Mouse (Mus musculus): ENCODE measurements at regions not wholly inside any gene's neighbourhood (a gene's known extent, or its start where the extent isn't known, plus 50 kb on each side); places are given as distances from the start of the nearest gene placed in this dataset.

- DNase-seq: no peak
Measured at GRCm38 (mm10) chr6:143491380-143491779, 324.4 kb downstream of the Etnk1 start.

- no peak for DNase-seq
Measured at GRCm38 (mm10) chr6:143493543-143493942, 326.5 kb downstream of the Etnk1 start.

DNA sequence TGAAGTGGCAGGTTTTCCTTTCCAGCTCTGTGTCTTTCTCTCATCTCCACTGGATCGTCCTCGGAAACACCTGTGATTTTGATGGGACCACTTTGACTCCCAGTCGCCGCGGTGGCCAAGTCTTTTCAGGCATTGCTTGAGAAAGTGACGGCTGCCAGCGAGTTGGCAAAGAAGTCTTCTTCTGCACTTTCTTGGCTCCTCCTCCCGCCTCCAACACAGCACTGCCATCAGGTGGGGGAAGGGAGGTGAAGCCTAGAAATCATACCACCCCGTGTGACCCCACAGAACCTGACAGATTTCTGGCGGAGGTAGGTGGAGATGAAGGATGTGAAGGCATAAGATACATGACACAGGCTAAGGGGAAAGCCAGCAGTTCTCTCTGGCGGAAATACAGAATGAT lies 327.3 kb downstream of the Etnk1 start:
- DNase-seq: no peak

DNA sequence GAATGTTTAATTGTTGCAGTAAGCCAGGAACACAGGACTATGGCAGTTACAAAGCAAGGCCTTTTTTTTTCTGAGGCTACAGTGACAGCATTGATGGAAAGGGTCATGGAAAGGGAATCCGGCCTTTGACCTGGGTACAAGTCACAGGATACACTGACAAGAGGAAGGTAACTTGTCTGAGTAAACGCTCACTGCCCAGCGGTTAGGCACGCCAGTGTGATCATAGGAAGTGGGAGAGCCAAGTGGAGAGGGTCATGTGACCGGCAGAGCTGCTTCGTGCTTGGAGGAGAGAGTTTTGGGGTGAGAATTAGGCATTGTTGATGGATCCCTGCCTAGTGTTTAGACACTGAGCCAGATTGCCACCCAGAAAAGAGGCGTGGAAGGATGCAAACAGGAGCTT lies 327.9 kb downstream of the Etnk1 start:
- DNase-seq: no peak

DNA sequence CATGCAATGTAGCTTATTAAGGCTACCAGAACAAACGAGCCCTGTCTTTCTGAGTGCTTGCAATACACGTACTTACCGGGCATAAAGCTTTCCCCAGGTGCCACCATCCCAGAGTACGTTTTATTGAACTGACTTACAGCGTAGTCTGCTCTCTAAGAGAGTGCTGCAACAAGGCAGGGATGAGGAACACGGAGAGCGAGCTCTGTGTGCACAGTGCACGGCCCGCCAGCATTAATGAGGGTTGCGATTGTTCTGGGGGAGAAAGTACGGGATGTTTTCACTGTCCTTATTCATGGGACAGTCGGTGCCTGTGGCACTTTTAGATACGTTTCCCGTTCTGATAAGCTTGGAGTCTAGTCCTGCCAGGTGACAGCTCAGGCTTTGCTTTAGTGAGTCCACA lies 331.7 kb downstream of the Etnk1 start:
- no peak for DNase-seq

DNA sequence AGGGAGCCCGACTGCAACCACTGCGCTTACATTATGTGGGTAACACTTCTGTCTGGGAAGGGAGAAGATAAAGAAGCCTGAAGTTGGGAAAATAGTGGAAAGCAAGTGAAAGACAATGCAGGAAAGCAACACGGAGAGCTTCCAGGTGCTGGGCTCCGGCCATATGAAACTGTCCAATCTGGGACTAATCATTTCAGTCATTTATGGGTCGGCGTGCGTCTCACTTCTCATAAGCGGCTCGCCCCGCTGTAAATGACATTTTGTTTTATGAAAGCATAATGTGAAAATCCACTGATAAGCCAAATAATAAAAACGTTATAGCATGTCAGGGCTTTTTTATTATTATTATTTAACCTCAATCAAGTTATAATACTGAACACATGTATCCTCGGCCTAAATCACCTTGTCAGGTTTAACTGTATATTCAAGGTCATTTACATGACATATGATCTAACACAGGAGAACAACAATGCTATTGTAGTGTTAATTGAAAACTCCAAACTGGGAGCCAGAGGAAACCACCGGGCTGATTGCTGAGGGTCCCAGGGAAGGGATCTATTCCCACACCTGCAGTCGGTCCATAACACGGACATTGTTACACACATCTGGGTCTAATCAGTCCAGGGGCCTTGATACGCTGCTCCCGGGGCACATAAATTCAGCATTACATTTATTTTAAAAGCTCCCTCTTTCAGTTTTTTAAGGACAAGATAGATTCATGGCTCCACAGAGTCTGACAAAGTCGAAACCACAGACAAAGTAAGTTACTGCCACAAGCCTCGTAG lies 332.4 kb downstream of the Etnk1 start:
- DNase-seq: no peak

GRCm38 (mm10) chr6:143502803-143503202 lies 335.8 kb downstream of the Etnk1 start:
- no peak for DNase-seq

- no peak for DNase-seq
Measured at GRCm38 (mm10) chr6:143503953-143504352, 336.9 kb downstream of the Etnk1 start.

DNA sequence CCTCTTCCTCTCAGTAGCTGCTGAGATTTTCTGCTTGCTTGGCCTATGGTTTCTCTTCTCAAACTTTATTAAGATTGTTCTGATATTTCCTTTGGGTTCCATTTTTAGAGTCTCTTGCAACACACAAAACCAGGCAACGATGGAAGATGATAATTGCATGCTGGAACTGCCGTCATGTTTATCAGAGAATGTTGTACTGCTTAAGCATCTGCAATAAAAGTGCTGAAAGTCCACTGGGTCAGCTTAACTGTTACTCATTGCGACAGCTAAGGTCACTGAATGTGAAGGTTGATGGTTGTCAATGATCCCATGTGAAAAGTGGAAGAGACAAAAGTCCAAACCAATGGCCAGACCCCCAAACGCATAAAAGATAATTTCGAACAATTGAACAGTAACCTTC lies 346.4 kb downstream of the Etnk1 start:
- no peak for DNase-seq

DNA sequence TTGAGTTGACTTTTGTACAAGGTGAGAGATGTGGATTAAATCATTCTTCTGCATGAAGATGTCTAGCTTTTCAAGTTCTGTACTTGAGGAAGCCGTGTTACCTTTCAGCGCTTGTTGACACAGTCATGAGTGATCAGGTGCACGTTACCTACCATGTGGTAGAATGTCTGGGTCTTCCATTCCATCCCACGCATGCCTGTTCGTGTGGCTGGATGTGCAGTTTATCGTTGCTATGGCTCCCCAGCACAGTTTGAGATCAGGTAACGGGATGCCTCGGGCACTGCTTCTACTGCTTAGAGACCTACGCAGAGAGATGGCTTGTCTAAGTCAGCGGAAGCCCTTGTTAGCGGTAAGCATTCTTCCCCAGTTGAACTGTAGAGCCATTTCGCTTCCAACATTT lies 348.1 kb downstream of the Etnk1 start:
- DNase-seq: no peak

DNA sequence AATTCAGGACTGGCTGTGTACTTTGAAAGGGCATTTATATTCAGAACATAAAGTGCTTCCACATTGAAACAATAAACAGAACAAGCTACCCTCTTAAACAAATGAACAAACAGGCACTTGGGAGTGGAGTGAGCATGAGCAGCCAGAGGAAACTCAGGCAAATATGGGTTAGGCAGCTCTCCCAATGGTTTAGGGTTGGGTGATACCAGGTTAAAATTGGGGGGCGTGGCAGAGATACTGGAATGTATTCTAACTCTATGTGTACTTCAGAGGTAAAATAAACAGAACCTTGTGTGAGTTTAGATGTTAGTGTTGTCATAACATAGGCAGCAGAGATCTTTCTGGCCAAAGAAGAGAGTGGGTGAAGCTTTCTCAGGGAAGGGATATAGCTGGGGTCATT lies 349.7 kb downstream of the Etnk1 start:
- DNase-seq: no peak

DNA sequence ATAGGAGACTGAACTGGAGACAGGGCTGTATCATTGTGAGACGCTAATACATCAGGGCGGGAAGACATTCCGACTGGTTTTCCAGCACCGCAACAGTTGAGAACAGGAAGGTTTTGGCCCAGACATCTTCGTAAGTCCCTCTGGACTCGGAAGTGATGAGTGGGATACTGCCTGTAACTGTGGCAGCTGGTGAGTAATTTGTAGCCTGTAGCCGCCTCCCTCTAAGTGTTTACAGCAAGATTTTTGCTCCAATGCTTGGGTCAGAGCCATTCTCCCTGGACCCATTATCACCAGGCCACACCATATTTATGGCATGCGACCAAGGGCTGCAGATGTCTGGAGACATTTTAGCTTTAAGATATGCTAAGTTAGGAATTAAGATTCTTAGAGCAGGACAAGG lies 351.5 kb downstream of the Etnk1 start:
- DNase-seq: no peak

- DNase-seq: no peak
Measured at GRCm38 (mm10) chr6:143519668-143520067, 352.6 kb downstream of the Etnk1 start.

- DNase-seq: no peak
Measured at GRCm38 (mm10) chr6:143525092-143525491, 358.1 kb downstream of the Etnk1 start.

DNA sequence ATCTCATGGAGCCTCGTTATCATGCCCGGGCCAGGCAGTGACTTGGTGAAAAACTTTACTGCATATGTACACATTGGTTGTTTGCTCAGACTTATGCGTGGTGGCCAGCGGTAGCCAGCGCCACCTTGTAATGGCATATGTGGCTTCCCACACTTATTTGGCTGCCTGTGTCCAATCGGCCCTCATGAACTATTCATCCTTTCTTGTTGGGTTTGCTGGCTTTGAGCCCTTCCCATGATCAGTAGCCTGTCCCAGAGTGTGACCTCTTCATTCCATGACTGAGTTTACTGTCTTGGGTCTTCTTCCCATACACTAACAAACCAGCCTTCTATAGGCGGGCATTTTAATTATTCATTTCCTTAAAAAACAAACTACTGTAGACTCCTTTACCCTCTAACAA lies 361.9 kb downstream of the Etnk1 start:
- DNase-seq: no peak

DNA sequence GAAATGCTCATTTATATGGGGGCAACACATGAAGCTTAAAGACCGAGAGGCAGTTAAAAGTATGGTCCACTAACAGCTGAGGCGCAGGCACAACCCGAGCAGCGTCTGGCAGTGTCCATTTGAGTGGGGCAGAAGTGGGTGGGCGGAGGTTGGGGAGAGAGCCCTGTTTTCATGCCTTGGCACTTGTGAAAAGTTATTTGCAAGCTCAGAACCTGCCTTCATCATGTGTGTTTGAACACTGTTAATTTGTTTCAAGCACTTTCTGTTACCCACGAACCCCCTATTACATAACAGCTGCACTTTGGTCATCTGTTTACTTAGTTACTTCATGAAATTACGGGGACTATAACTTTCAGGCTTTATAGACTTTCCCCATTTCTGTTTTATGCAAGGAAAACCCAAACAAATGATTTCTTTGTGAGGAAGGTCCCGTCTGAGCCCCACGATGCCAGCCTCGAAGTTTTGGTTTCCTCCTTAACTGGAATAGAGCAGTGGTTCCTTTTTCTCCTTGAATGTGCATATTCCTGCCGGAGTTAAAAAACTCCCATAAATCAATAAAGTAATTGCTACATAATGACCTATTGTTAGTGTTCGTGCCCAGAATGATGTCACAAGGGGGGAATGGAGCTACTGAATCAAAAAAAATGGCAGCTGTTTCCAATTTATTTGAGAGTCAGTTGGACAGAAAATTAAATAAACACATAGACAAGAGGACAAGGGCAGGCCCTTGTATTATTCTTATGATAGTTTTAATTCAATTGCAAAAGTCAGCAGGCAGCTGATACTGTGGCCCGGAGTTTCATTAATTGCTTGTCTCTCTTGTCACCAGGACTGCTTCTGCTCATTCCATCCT lies 363.6 kb downstream of the Etnk1 start:
- DNase-seq: no peak

DNA sequence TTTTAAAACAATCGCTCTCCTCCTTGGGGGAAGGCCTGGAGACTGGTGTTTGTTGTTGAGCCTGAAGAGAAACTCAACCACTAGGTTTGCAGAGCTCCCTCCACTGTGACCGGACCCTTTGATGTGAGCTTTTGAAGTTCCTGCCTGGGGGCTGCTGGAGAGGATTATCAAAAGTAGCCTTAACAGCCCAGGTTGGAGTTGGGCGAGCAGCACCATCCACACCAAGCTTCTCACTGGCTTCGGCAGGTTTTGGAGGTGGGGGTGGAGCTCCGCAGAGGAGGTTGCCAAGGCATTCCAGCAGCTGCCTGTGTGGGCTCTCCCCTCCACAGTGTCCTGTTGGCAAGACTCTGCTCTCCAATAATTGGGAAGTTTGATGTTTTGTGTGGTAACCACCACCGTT lies 364.5 kb downstream of the Etnk1 start:
- no peak for DNase-seq

GRCm38 (mm10) chr6:143532380-143532779 lies 365.4 kb downstream of the Etnk1 start:
- DNase-seq: no peak

- DNase-seq: no peak
Measured at GRCm38 (mm10) chr6:143535265-143535664, 368.2 kb downstream of the Etnk1 start.

DNA sequence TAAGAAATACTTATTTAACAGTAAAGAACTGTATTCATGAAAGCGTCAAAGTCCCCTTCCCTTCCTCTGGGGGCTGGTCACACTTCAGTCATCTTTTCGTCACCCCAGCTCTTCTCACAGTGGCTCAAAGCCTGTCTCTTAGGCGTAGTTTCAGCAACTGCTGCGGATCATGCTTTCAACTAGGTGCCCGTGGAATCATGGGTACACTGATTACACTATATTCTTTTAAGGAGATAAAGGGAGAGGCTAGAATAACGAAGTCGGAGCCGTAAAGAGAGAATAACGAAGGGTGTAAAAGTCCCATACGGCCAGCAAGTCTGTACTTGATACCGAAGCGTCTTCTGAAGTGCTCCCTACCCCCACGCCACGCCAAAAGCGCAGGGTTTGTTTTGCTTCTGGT lies 368.7 kb downstream of the Etnk1 start:
- DNase-seq: no peak

DNA sequence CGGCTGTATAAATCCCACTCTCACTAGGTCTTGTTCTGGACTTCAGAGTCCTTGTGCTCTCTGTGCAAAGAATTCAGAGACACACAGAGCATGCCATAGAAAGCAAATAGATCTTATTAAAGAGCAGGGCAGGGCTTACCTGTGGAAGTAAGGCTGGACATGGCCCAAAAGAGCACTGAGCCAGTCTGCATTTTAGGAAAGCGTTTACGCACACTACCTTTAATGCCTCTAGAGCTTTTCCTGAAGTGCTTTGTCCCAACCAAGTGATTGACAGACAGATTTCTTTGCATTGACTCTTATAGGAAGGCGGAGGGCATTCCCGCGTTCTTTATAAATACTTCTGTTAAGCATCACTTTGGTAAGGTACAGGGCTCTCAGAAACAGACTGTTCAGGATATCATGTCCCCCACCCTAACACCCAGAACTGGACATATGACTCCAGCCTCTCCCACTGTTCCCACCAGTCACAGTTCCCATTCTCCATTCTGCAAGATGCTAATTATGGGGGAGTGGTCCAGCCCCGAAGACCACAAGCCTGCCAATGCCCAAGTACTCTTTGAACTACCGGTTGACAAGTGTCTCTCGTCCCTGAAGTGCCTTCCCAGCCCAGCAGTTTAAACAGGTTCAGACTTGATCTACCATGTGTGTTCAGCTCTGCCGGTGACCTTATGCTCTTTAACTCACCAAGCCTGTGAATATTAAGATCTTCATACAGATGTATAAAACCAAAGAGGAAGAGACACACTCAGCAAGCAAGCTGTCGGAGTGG lies 369.7 kb downstream of the Etnk1 start:
- no peak for DNase-seq

DNA sequence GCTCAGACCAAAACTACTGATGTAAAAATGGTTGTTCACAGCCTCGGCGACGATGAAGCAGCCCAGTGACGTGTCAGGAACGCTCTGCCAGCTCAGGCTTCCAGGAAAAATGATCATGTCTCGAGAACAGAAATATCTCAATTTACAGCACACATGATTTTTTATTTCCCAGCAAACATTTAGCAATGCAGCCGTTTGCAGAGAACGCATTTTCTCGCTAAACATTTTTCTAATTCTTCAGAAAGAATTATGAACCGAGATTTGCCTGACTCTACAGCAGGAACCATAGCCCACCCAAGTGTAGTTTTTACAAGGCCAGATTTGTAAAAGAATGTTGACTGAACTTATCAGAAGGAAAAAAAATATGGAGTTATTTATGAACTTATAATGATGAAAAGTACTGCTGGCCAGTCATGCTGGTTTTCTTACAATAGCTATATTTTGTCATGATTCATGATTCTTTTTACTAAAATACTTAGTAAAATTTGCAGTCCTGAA lies 380.4 kb downstream of the Etnk1 start:
- DNase-seq: no peak

- no peak for DNase-seq
Measured at GRCm38 (mm10) chr6:143554946-143555345, 387.9 kb downstream of the Etnk1 start.

Measured in cerebellum, adult 8-10 months (tissue).